In genomic region chr17:30267432-30267973, GRCm38 (mm10) we compare ENCODE assay signal across 14 mouse cellular contexts.
"Had no signal": no experiment of that assay in that cellular context is flagged by ENCODE, and none has a peak within 500 bp of the region (broad histone marks: within the 10 kb centered on the region; RNA-seq: fewer than 3 reads in every experiment).

No protein-coding gene starts in this region.

- H3K4me3 ChIP-seq: limb, embryonic 13.5 days; midbrain, embryonic 12.5 days; neural tube, embryonic 13.5 days had no signal

- H3K27ac ChIP-seq: kidney, postnatal 0 days; limb, embryonic 13.5 days; liver, embryonic 14.5 days; midbrain, embryonic 12.5 days; neural tube, embryonic 13.5 days had no signal

- H3K9me3 ChIP-seq: limb, embryonic 13.5 days; midbrain, embryonic 12.5 days; neural tube, embryonic 13.5 days had no signal

- H3K27me3 ChIP-seq: limb, embryonic 13.5 days; midbrain, embryonic 12.5 days; neural tube, embryonic 13.5 days had no signal

- ATAC-seq: lung, postnatal 0 days; midbrain, embryonic 16.5 days had no signal

- H3K9ac ChIP-seq: limb, embryonic 13.5 days; liver, embryonic 14.5 days; midbrain, embryonic 12.5 days; neural tube, embryonic 13.5 days had no signal

- DNase-seq: left cerebral cortex, postnatal 4 days; lung, adult 18-20 months; retina, postnatal 1 day; right cerebral cortex, postnatal 4 days; spleen, adult 18-20 months; thymus, adult 18-20 months; thymus, postnatal 14 days had no signal

- H3K4me2 ChIP-seq: limb, embryonic 13.5 days; midbrain, embryonic 12.5 days; neural tube, embryonic 13.5 days had no signal

- H3K36me3 ChIP-seq: neural tube, embryonic 13.5 days had no signal
